Mouse (Mus musculus) kidney, adult 8-10 months (tissue): ENCODE measurements around the gene Malrd1.
A peak's percentile ranks its signal among the peaks of the same experiment; 100 is the strongest.
"Not testable (repeated sequence)": the region's sequence is repeated elsewhere in the genome, so short reads cannot be mapped to it uniquely, and the experiment has no call there.

Experiments
- DNase-seq, 2 experiments: peaks; one replicate each; pipeline ENCODE4 v3.0.0; 2022

The Malrd1 gene

GRCm38 (mm10) chr2:15526241-15526924 is at the start of gene Malrd1:
Malrd1 (plus strand) TSS chr2:15526479.
- DNase-seq, result no peak

- DNase-seq, result no peak
Observed at GRCm38 (mm10) chr2:15538643-15539042, 12.4 kb downstream of the Malrd1 start.

GRCm38 (mm10) chr2:15613327-15613948 is 87.2 kb downstream of the Malrd1 start:
- no peak for DNase-seq

GRCm38 (mm10) chr2:15614026-15614425 is 87.7 kb downstream of the Malrd1 start:
- no peak for DNase-seq

- no peak for DNase-seq
Observed at GRCm38 (mm10) chr2:15635761-15636160, 109.5 kb downstream of the Malrd1 start.

- DNase-seq, result no peak
Observed at GRCm38 (mm10) chr2:15643864-15644263, 117.6 kb downstream of the Malrd1 start.

- no peak for DNase-seq
Observed at GRCm38 (mm10) chr2:15656388-15656787, 130.1 kb downstream of the Malrd1 start.

GRCm38 (mm10) chr2:15702977-15703376 is 176.7 kb downstream of the Malrd1 start:
- no peak for DNase-seq

GRCm38 (mm10) chr2:15740945-15741344 is 214.7 kb downstream of the Malrd1 start:
- no peak for DNase-seq

GRCm38 (mm10) chr2:15744979-15745688 is 218.9 kb downstream of the Malrd1 start:
- no peak for DNase-seq

- DNase-seq, result no peak
Observed at GRCm38 (mm10) chr2:15784818-15785217, 258.5 kb downstream of the Malrd1 start.

GRCm38 (mm10) chr2:15815724-15816123 is 289.4 kb downstream of the Malrd1 start:
- DNase-seq, result no peak

GRCm38 (mm10) chr2:15869380-15869779 is 343.1 kb downstream of the Malrd1 start:
- peak in 1 of 2 experiments; percentile 2 for DNase-seq

GRCm38 (mm10) chr2:15893418-15894120 is 367.3 kb downstream of the Malrd1 start:
- DNase-seq, result no peak

GRCm38 (mm10) chr2:15925432-15925831 is 399.2 kb downstream of the Malrd1 start:
- DNase-seq, result no peak

- no peak for DNase-seq
Observed at GRCm38 (mm10) chr2:15926041-15926440, 399.8 kb downstream of the Malrd1 start.

GRCm38 (mm10) chr2:15931479-15931878 is 405.2 kb downstream of the Malrd1 start:
- DNase-seq, result no peak

GRCm38 (mm10) chr2:15931924-15932323 is 405.6 kb downstream of the Malrd1 start:
- no peak for DNase-seq

GRCm38 (mm10) chr2:15932340-15932739 is 406.1 kb downstream of the Malrd1 start:
- DNase-seq, result no peak

- DNase-seq, result no peak
Observed at GRCm38 (mm10) chr2:16002925-16003324, 476.6 kb downstream of the Malrd1 start.

- DNase-seq, result not testable (repeated sequence)
Observed at GRCm38 (mm10) chr2:16017046-16017445, 490.8 kb downstream of the Malrd1 start.

GRCm38 (mm10) chr2:16017719-16018118 is 491.4 kb downstream of the Malrd1 start:
- not testable (repeated sequence) for DNase-seq

- no peak for DNase-seq
Observed at GRCm38 (mm10) chr2:16029752-16030151, 503.5 kb downstream of the Malrd1 start.
